Mouse (Mus musculus) ZHBTc4 (cell line): ENCODE results near the gene Ccnb2.

ENCODE experiments used
- DNase-seq: peaks from one replicate; pipeline ENCODE4 v3.0.0-alpha.2; 2011; ENCODE audit warnings: low read depth, low spot score

Ccnb2 gene

DNA sequence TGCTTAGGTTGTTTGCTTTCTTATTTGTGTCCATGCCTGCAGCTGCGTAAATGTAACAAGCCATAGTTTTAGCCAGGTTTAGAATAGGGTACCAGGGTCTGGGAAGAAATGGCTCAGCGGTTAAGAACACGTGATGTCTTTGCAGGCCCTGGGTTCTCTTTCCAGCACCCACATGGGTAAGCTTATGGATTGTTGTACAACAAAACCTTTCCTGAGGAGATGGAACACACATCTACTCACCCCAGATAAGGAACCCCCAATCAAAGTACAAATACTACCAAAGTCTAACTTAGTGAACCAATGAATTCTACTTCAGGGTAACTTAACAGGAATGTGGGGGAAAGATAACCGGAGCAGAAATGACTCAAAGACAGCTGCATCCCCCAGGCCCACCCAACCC is 36.9 kb downstream of the Ccnb2 start:
- DNase-seq, result no peak

- peak; percentile 24 for DNase-seq
Measured at GRCm38 (mm10) chr9:70383750-70384149, 37.6 kb downstream of the Ccnb2 start.

GRCm38 (mm10) chr9:70382091-70382490 is 39.3 kb downstream of the Ccnb2 start:
- no peak for DNase-seq

DNA sequence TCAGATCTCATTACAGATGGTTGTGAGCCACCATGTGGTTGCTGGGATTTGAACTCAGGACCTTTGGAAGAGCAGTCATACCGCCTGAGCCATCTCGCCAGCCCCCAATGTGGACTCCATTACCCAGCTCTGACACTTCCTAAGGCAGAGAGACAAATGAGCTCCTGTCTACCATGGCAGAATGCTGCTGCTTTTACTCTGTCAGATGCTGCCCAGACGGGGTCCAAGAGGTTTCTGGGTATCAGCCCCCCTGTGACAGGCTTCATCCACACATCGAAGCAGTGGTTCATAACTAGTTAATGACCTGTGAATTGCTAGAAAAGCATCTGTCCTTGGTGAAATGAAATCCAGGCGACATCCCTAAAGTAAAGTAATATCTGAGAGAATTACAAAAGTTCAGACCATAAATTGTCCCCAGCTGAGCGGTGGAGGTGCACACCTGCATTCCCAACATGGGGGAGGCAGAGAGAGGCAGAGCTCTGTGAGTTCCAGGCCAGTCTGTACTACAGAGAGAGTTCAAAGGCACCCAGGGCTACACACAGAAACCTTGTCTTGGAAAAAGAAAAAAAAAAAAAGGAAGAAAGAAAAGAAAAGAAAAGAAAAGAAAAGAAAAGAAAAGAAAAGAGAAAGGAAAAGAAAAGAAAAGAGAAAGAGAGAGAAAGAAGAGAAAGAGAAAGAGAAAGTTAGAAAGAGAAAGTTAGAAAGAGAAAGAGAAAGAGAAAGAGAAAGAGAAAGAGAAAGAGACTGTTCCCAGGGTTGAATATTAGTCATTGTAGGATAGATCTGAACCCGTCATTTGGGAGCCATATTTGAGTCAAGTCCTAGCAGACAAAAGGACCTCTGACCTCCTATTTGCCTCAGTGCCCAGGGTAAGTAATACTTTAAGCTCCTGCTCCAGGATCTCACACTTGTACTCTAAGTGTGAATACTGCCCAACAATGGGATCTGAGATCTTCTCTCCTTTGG is 41.6 kb downstream of the Ccnb2 start:
- DNase-seq, result no peak

GRCm38 (mm10) chr9:70371638-70372037 is 49.7 kb downstream of the Ccnb2 start:
- no peak for DNase-seq

- no peak for DNase-seq
Measured at GRCm38 (mm10) chr9:70366898-70367297, 54.4 kb downstream of the Ccnb2 start.

DNA sequence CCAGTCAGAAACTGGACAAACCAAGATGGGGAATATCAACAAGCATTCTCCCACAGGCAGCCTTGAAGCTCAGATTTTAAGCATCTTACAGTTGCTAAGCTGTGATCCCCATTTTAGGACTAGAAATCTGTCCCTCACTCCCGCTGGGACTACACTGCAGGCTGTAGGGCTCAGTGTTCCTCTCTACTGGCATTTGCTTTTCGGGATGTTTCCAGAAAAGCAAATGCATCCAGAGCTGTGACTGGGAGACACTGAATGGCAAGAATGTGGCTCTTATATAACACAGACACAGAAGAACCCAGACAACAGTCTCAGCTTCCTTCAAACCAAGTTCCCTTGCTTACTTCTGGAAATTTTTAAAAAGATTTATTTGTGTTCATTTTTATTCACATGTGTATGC is 55.4 kb downstream of the Ccnb2 start:
- no peak for DNase-seq

- DNase-seq, result no peak
Measured at GRCm38 (mm10) chr9:70364741-70365140, 56.6 kb downstream of the Ccnb2 start.

DNA sequence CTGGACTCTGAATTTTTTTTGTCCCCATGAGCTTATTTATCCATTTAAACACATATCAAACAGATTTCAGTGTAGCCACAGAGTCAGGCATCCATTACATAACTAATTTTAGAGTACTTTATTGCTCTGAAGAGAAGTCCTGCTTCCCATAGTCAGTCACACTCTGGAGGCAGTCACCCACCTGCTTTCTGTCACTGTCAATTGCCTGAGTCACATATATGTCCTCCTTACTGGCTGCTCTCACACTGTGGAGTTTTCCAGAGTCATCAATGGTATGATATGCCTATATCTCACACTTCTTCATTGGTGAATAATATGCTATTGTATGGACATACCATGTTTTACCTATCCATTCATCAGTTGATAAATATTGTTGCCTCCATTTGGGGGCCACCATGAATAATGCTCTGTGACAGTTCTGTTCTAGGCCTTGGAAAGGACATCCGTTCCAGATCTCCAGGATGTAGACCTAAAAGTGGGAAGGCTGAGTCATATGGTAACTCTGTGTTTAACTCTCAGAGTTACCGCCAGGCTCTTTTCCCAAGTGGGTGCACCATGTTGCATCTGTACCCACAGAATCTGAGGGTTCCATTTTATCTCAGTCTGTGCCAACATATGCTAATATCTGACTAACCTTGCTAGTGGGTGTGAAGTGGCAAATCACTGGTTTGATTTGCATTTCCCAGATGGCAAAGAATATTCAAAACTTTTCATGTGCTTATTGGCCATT is 61.8 kb downstream of the Ccnb2 start:
- no peak for DNase-seq
